Mouse (Mus musculus) cerebellum, adult 11-12 months (tissue): Measurements from ENCODE around the gene Txn1.

ENCODE experiments used
- DNase-seq: peaks from one replicate; pipeline ENCODE4 v3.0.0; 2022

Txn1 gene

GRCm38 (mm10) chr4:57956029-57956960 is at the start of gene Txn1:
Gene Txn1 (minus strand): TSS chr4:57956411.
- peak; percentile 96 for DNase-seq

GRCm38 (mm10) chr4:58003501-58003900 is 47.3 kb upstream of the Txn1 start:
- DNase-seq: no peak

- DNase-seq: no peak
Observed at GRCm38 (mm10) chr4:57991425-57991824, 35.2 kb upstream of the Txn1 start.

- DNase-seq: no peak
Observed at GRCm38 (mm10) chr4:57974400-57975117, 18.3 kb upstream of the Txn1 start.

GRCm38 (mm10) chr4:57973592-57974268 is 17.5 kb upstream of the Txn1 start:
- DNase-seq: no peak

GRCm38 (mm10) chr4:57970285-57970684 is 14.1 kb upstream of the Txn1 start:
- no peak for DNase-seq

- DNase-seq: no peak
Observed at GRCm38 (mm10) chr4:57967195-57967594, 11.0 kb upstream of the Txn1 start.

GRCm38 (mm10) chr4:57965516-57965915 is 9.3 kb upstream of the Txn1 start:
- DNase-seq: no peak

- DNase-seq: no peak
Observed at GRCm38 (mm10) chr4:57964143-57964542, 7.9 kb upstream of the Txn1 start.

- no peak for DNase-seq
Observed at GRCm38 (mm10) chr4:57959056-57959455, 2.8 kb upstream of the Txn1 start.

- DNase-seq: peak; percentile 12
Observed at GRCm38 (mm10) chr4:57958098-57958497, 1.9 kb upstream of the Txn1 start.

GRCm38 (mm10) chr4:57957200-57958085 is 1.2 kb upstream of the Txn1 start:
- peak; percentile 24 for DNase-seq

- DNase-seq: no peak
Observed at GRCm38 (mm10) chr4:57955544-57955958, 660 bp downstream of the Txn1 start.

GRCm38 (mm10) chr4:57954991-57955390 is 1.2 kb downstream of the Txn1 start:
- peak; percentile 28 for DNase-seq

- DNase-seq: no peak
Observed at GRCm38 (mm10) chr4:57954580-57954979, 1.6 kb downstream of the Txn1 start.

- DNase-seq: peak; percentile 11
Observed at GRCm38 (mm10) chr4:57953796-57954195, 2.4 kb downstream of the Txn1 start.

- no peak for DNase-seq
Observed at GRCm38 (mm10) chr4:57952891-57953290, 3.3 kb downstream of the Txn1 start.

GRCm38 (mm10) chr4:57952416-57952815 is 3.8 kb downstream of the Txn1 start:
- DNase-seq: no peak

GRCm38 (mm10) chr4:57949866-57950265 is 6.3 kb downstream of the Txn1 start:
- no peak for DNase-seq

GRCm38 (mm10) chr4:57947476-57947875 is 8.7 kb downstream of the Txn1 start:
- DNase-seq: no peak

- DNase-seq: no peak
Observed at GRCm38 (mm10) chr4:57947036-57947435, 9.2 kb downstream of the Txn1 start.

GRCm38 (mm10) chr4:57942892-57943291 is 13.3 kb downstream of the Txn1 start:
- DNase-seq: no peak
